Mouse (Mus musculus): ENCODE measurements around the gene Pxdc1.

Pxdc1 gene

DNA sequence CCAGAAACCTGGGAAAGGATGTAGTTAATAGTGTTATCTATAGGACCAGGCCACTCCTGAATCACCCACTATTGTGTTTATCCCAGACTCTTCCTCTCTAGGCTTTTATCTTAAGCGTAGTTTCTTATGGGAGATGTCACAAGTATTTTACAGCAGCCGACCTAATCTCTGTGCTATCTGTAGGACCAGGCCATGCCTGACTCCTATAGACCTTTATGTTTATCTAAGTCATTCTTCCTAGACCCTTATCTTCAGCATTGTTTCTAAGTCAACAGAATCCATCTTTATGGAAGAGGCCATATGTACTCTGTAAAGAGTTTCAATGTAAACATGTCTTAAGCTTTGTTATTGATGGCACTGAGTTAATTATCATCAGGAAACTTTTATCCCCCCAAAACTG, 50.5 kb downstream of the Pxdc1 start:
- in situ Hi-C loops (cut with MboI, MseI) = no loop called here

DNA sequence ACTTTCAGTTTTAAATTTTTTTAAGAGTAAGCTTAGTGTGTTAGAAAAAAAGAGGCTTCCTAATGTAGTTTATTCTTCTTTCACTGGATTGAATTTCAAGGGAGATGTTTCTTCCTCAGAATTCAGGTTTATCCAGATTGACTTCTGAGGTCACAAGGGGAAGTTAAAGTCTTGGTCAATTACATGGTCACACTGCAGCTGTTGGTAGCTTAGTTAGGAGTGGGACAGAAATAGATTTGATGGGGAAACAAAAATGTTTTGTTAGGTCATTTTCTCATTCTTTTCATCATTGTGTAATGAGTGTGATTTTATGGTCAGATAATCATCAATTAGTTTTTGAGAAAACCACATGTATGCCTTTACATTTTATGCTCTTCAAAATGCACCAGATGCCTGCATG, 56.5 kb downstream of the Pxdc1 start:
- in situ Hi-C loops (cut with MboI, MseI) = no loop called here

Data from T-helper 2 cell (primary cell).